Mouse (Mus musculus): Measurements from ENCODE around the gene Edem3.

Edem3 gene

GRCm38 (mm10) chr1:151754881-151755659, at the start of gene Edem3:
Gene Edem3, plus strand, starts transcription at chr1:151755371.
- peak; percentile 99 to 100 for DNase-seq (ENCODE audit: low spot score in 2 of 2)

- peak; percentile 56 to 87 for DNase-seq (ENCODE audit: low spot score in 2 of 2)
These were observed 49.3 kb upstream of the Edem3 start for GRCm38 (mm10) chr1:151705723-151706396.

- DNase-seq (ENCODE audit: low spot score in 2 of 2): no peak
These were observed 48.8 kb upstream of the Edem3 start for GRCm38 (mm10) chr1:151706397-151706752.

- DNase-seq (ENCODE audit: low spot score in 2 of 2): no peak
These were observed 46.0 kb upstream of the Edem3 start for GRCm38 (mm10) chr1:151708966-151709733.

- DNase-seq (ENCODE audit: low spot score in 2 of 2): no peak
These were observed 45.5 kb upstream of the Edem3 start for GRCm38 (mm10) chr1:151709734-151710022.

GRCm38 (mm10) chr1:151710424-151711055, 44.6 kb upstream of the Edem3 start:
- no peak for DNase-seq (ENCODE audit: low spot score in 2 of 2)

- DNase-seq (ENCODE audit: low spot score in 2 of 2): no peak
These were observed 44.1 kb upstream of the Edem3 start for GRCm38 (mm10) chr1:151711062-151711461.

- DNase-seq (ENCODE audit: low spot score in 2 of 2): no peak
These were observed 42.5 kb upstream of the Edem3 start for GRCm38 (mm10) chr1:151712664-151713063.

GRCm38 (mm10) chr1:151713622-151714021, 41.5 kb upstream of the Edem3 start:
- no peak for DNase-seq (ENCODE audit: low spot score in 2 of 2)

GRCm38 (mm10) chr1:151716024-151716710, 39.0 kb upstream of the Edem3 start:
- no peak for DNase-seq (ENCODE audit: low spot score in 2 of 2)

- DNase-seq (ENCODE audit: low spot score in 2 of 2): no peak
These were observed 37.5 kb upstream of the Edem3 start for GRCm38 (mm10) chr1:151717624-151718023.

- no peak for DNase-seq (ENCODE audit: low spot score in 2 of 2)
These were observed 36.6 kb upstream of the Edem3 start for GRCm38 (mm10) chr1:151718575-151718974.

- DNase-seq (ENCODE audit: low spot score in 2 of 2): no peak
These were observed 35.3 kb upstream of the Edem3 start for GRCm38 (mm10) chr1:151719911-151720310.

- DNase-seq (ENCODE audit: low spot score in 2 of 2): no peak
These were observed 34.6 kb upstream of the Edem3 start for GRCm38 (mm10) chr1:151720566-151720965.

GRCm38 (mm10) chr1:151721357-151721983, 33.7 kb upstream of the Edem3 start:
- DNase-seq (ENCODE audit: low spot score in 2 of 2): no peak

GRCm38 (mm10) chr1:151723771-151724170, 31.4 kb upstream of the Edem3 start:
- DNase-seq (ENCODE audit: low spot score in 2 of 2): no peak

- DNase-seq (ENCODE audit: low spot score in 2 of 2): no peak
These were observed 29.6 kb upstream of the Edem3 start for GRCm38 (mm10) chr1:151725590-151725989.

GRCm38 (mm10) chr1:151726358-151726757, 28.8 kb upstream of the Edem3 start:
- DNase-seq (ENCODE audit: low spot score in 2 of 2): no peak

- DNase-seq (ENCODE audit: low spot score in 2 of 2): no peak
These were observed 27.0 kb upstream of the Edem3 start for GRCm38 (mm10) chr1:151728141-151728540.

- DNase-seq (ENCODE audit: low spot score in 2 of 2): no peak
These were observed 18.0 kb upstream of the Edem3 start for GRCm38 (mm10) chr1:151737146-151737545.

GRCm38 (mm10) chr1:151741199-151741621, 14.0 kb upstream of the Edem3 start:
- DNase-seq (ENCODE audit: low spot score in 2 of 2): no peak
